Mouse (Mus musculus) Patski (cell line): ENCODE measurements at regions not wholly inside any gene's neighbourhood (a gene's known extent, or its start where the extent isn't known, plus 50 kb on each side); places are given as distances from the start of the nearest gene placed in this dataset.

Experiments
- ATAC-seq: fragments of 100-300 bp; one replicate; pipeline ENCODE4 v1.8.0; 2021
- CTCF ChIA-PET: fragments of 350-600 bp; sonication (Branson Sonifier 250); formaldehyde crosslinking; loops from one replicate; lab custom pipeline; 2022; ENCODE audit warnings: inconsistent platforms; lab: Charles Lee
- POLR2A ChIA-PET: fragments of 350-600 bp; sonication (Branson Sonifier 250); formaldehyde crosslinking; loops from one replicate; lab custom pipeline; 2022; ENCODE audit warnings: antibody characterized with exemption, inconsistent platforms; lab: Charles Lee
- DNase-seq: peaks from one replicate; pipeline ENCODE4 v3.0.0-alpha.2; 2011; ENCODE audit warnings: low read depth, low spot score
- H3K27me3 ChIP-seq: fragments of 371-371 bp; one replicate; pipeline ENCODE4 v1.5.1; 2021
- CTCF ChIP-seq: fragments of 100-300 bp; IDR thresholded peaks from one replicate; pipeline ENCODE4 v1.5.1; 2021
- in situ Hi-C: fragments of 300-500 bp; cut with MboI; formaldehyde crosslinking; loops from 3 replicates; pipeline ENCODE4 v1.11.1; 2018; ENCODE audit warnings: low pct_unique_long_range_greater_than_20kb, mixed read lengths

- ATAC-seq (no peak), DNase-seq (no peak)
- ChIA-PET CTCF (no interaction called here), POLR2A (no interaction called here)
- in situ Hi-C loops, result loop anchor here (25.0 kb wide), 2 partner anchors 403 to 503 kb away; no protein-coding TSS in a partner anchor
- no peaks in the 10 kb centered on the region for H3K27me3 ChIP-seq
- no peak for TF ChIP-seq CTCF
Measured at GRCm38 (mm10) chr7:73640194-73640593, 98.6 kb upstream of the Chd2 start.

GRCm38 (mm10) chr7:73637810-73638125, 96.1 kb upstream of the Chd2 start:
- no peak for TF ChIP-seq CTCF
- in situ Hi-C loops, result loop anchor here (5.0 to 25.0 kb wide), 3 partner anchors 185 to 500 kb away; no protein-coding TSS in a partner anchor
- ChIA-PET POLR2A (no interaction called here), CTCF (interaction anchor here (2.6 kb wide), 1 partner anchor 10 kb away, joined by 14 read pairs; no protein-coding TSS in a partner anchor)
- no peaks in the 10 kb centered on the region for H3K27me3 ChIP-seq
- ATAC-seq (no peak), DNase-seq (no peak)

GRCm38 (mm10) chr7:73637101-73637809, 95.6 kb upstream of the Chd2 start:
- no peaks in the 10 kb centered on the region for H3K27me3 ChIP-seq
- ChIA-PET POLR2A (no interaction called here), CTCF (interaction anchor here (0.7 to 2.6 kb wide), 3 partner anchors 9 to 803 kb away, joined by 3 to 14 read pairs (median 5); no protein-coding TSS in a partner anchor)
- TF ChIP-seq CTCF, result no peak
- ATAC-seq, result no peak
- DNase-seq, result no peak
- in situ Hi-C loops, result loop anchor here (5.0 to 25.0 kb wide), 3 partner anchors 185 to 500 kb away; no protein-coding TSS in a partner anchor

GRCm38 (mm10) chr7:73635422-73635821, 93.8 kb upstream of the Chd2 start:
- H3K27me3 ChIP-seq, result no peaks in the 10 kb centered on the region
- no peak for TF ChIP-seq CTCF
- CTCF ChIA-PET, result interaction anchor here (2.6 kb wide), 1 partner anchor 8 kb away, joined by 14 read pairs; no protein-coding TSS in a partner anchor
- ATAC-seq (no peak), DNase-seq (no peak)
- POLR2A ChIA-PET, result interaction anchor here (0.6 kb wide), 1 partner anchor 587 kb away, joined by 3 read pairs; no protein-coding TSS in a partner anchor
- in situ Hi-C loops, result loop anchor here (5.0 to 25.0 kb wide), 3 partner anchors 183 to 498 kb away; no protein-coding TSS in a partner anchor

GRCm38 (mm10) chr7:73630790-73631189, 89.2 kb upstream of the Chd2 start:
- no peak for TF ChIP-seq CTCF
- H3K27me3 ChIP-seq, result no peaks in the 10 kb centered on the region
- no peak for ATAC-seq
- DNase-seq, result no peak
- ChIA-PET POLR2A (interaction anchor here (0.8 kb wide), 1 partner anchor 107 kb away, joined by 3 read pairs; no protein-coding TSS in a partner anchor), CTCF (no interaction called here)
- in situ Hi-C loops, result loop anchor here (25.0 kb wide), 2 partner anchors 393 to 493 kb away; no protein-coding TSS in a partner anchor

GRCm38 (mm10) chr7:73629182-73629581, 87.6 kb upstream of the Chd2 start:
- DNase-seq (no peak), ATAC-seq (no peak)
- H3K27me3 ChIP-seq, result no peaks in the 10 kb centered on the region
- no peak for TF ChIP-seq CTCF
- in situ Hi-C loops, result loop anchor here (25.0 kb wide), 2 partner anchors 392 to 492 kb away; no protein-coding TSS in a partner anchor
- ChIA-PET CTCF (interaction anchor here (0.8 to 1.1 kb wide), 3 partner anchors 15 to 187 kb away, joined by 3 read pairs; no protein-coding TSS in a partner anchor), POLR2A (no interaction called here)

GRCm38 (mm10) chr7:73628071-73628470, 86.4 kb upstream of the Chd2 start:
- DNase-seq (peak; percentile 37), ATAC-seq (peak; percentile 80)
- POLR2A ChIA-PET, result interaction anchor here (0.6 kb wide), 1 partner anchor 44 kb away, joined by 5 read pairs; no protein-coding TSS in a partner anchor
- in situ Hi-C loops, result loop anchor here (25.0 kb wide), 2 partner anchors 391 to 491 kb away; no protein-coding TSS in a partner anchor
- no peaks in the 10 kb centered on the region for H3K27me3 ChIP-seq
- TF ChIP-seq CTCF, result peak; percentile 89
- CTCF ChIA-PET, result interaction anchor here (0.6 to 1.9 kb wide), 13 partner anchors 9 to 191 kb away, joined by 3 to 14 read pairs (median 3); no protein-coding TSS in a partner anchor

- ATAC-seq (no peak), DNase-seq (no peak)
- CTCF ChIA-PET, result interaction anchor here (0.9 to 2.1 kb wide), 4 partner anchors 19 to 104 kb away, joined by 3 to 11 read pairs (median 4); no protein-coding TSS in a partner anchor
- in situ Hi-C loops, result loop anchor here (25.0 kb wide), 2 partner anchors 389 to 489 kb away; no protein-coding TSS in a partner anchor
- H3K27me3 ChIP-seq, result no peaks in the 10 kb centered on the region
- TF ChIP-seq CTCF, result no peak
- POLR2A ChIA-PET, result no interaction called here
Measured at GRCm38 (mm10) chr7:73626291-73626690, 84.7 kb upstream of the Chd2 start.

GRCm38 (mm10) chr7:73625651-73626050, 84.0 kb upstream of the Chd2 start:
- TF ChIP-seq CTCF, result no peak
- ATAC-seq (no peak), DNase-seq (no peak)
- no peaks in the 10 kb centered on the region for H3K27me3 ChIP-seq
- ChIA-PET CTCF (interaction anchor here (0.9 to 2.1 kb wide), 4 partner anchors 19 to 103 kb away, joined by 3 to 11 read pairs (median 4); no protein-coding TSS in a partner anchor), POLR2A (interaction anchor here (0.6 kb wide), 1 partner anchor 137 kb away, joined by 3 read pairs; no protein-coding TSS in a partner anchor)
- in situ Hi-C loops, result loop anchor here (25.0 kb wide), 2 partner anchors 388 to 488 kb away; no protein-coding TSS in a partner anchor

- CTCF ChIA-PET, result no interaction called here
- POLR2A ChIA-PET, result no interaction called here
- in situ Hi-C loops, result loop anchor here (25.0 kb wide), 2 partner anchors 388 to 488 kb away; no protein-coding TSS in a partner anchor
- DNase-seq (no peak), ATAC-seq (no peak)
- no peak for TF ChIP-seq CTCF
- no peaks in the 10 kb centered on the region for H3K27me3 ChIP-seq
Measured at GRCm38 (mm10) chr7:73624992-73625391, 83.4 kb upstream of the Chd2 start.
